Mouse (Mus musculus): ENCODE results near the gene Fgf11. TPM values are rescaled to one million over a fixed set of nuclear protein-coding genes. Genes with fewer than 3 reads are reported as not detected.

Fgf11 gene
- polyA plus RNA-seq, 1 experiment from 2014 or later, result 1.0 TPM

DNA sequence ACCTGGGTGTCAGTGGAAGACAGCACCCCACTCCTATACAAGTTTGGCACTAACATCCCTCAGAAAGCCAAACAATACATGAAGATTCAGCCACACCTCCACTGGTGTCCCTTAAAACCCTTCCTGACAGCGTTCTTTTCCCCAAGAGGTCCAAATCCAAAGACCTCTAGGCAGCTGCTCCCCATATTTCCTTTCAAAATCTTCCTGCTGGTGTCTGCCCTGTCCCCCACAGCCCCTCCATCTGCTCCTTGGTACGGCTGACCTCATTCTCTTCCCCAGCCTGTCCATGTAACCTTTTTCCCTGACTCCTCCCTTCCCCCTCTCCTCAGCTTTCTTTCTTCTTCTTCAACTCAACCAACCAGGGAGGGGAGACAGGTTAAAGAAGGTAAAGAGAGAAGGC, 21.8 kb upstream of the Fgf11 start:
- WGBS, result 65% methylated on average over 2 of the region's 2 CpGs
- H3K4me2 ChIP-seq (ENCODE audit: low read depth, low read length), result no peak overlapping the region
- peaks cover 17% of the 10 kb centered on the region; the same call in 1 of the 2 replicates for H3K36me3 ChIP-seq (ENCODE audit: control insufficient read depth, insufficient read depth, low read length)
- no peaks in the 10 kb centered on the region for H3K27me3 ChIP-seq (ENCODE audit: control insufficient read depth, insufficient read depth, low read depth, low read length)
- H3K4me3 ChIP-seq (ENCODE audit: low read length), result no peak overlapping the region
- H3K27ac ChIP-seq (ENCODE audit: low read length), result no peak overlapping the region
- ATAC-seq (ENCODE audit: low read depth), result no peak
- H3K9me3 ChIP-seq (ENCODE audit: control insufficient read depth, low read length), result no peaks in the 10 kb centered on the region
- no peaks in the 10 kb centered on the region for H3K4me1 ChIP-seq (replicated peaks; ENCODE audit: control insufficient read depth, insufficient read depth, low read length)
- H3K9ac ChIP-seq (ENCODE audit: low read length), result no peak overlapping the region

DNA sequence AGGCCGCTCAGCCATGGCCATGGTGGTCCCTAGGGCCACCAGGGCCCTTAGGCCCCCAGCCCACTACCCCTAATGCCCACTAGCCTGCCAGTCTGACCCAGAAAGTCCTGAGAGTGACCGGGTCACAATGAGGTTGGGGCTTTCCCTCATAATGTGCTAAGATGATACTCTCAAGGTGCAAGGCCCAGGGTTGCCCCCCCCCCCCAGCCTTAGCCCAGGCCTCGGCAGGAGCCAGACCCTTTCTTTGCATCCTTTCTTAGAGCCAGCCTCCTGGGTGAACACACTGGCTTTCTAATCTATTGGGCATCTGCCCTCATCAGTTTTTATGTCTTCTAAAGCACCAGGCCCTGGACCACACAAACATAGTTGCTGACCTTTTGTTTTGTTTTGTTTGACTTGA, 20.4 kb upstream of the Fgf11 start, which contains the start of gene Spem1:
TSS of gene Spem1 (minus strand) at position 101 of the 400 bp plus-strand sequence.
- Histone ChIP-seq H3K4me1 (replicated peaks; ENCODE audit: control insufficient read depth, insufficient read depth, low read length) (no peaks in the 10 kb centered on the region), H3K36me3 (ENCODE audit: control insufficient read depth, insufficient read depth, low read length) (peaks cover 10% of the 10 kb centered on the region; the same call in 1 of the 2 replicates), H3K4me2 (ENCODE audit: low read depth, low read length) (no peak within 1 kb of the TSS), H3K9me3 (ENCODE audit: control insufficient read depth, low read length) (0 out of 2 replicates have a peak, but pooled peaks cover 2% of the 10 kb centered on the region), H3K4me3 (ENCODE audit: low read length) (no peak within 1 kb of the TSS), H3K27ac (ENCODE audit: low read length) (no peak within 1 kb of the TSS), H3K27me3 (ENCODE audit: control insufficient read depth, insufficient read depth, low read depth, low read length) (no peaks in the 10 kb centered on the region), H3K9ac (ENCODE audit: low read length) (no peak within 1 kb of the TSS)
- no peak for ATAC-seq (ENCODE audit: low read depth)
- 78% methylated on average over 3 of the region's 3 CpGs for WGBS

DNA sequence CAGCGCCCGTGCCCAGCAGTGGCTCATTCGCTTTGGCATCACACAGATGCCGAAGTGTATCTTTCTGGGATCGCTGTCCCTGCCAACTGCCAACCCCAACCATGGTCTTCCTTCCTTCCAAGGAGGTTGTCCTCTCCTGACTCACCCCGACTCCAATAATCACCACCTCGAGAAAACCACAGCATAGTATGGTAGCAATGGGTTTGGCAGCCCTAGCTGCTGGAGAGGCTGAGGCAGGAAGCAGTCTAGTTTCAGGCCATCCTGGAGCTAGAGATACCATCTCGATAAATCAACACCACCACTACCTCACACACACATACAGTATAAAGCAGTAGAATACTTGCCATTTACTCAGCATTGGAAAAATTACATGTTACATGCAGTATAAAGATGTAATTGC, 17.2 kb upstream of the Fgf11 start:
- H3K4me2 ChIP-seq (ENCODE audit: low read depth, low read length), result no peak overlapping the region
- no peak overlapping the region for H3K4me3 ChIP-seq (ENCODE audit: low read length)
- 0 out of 2 replicates have a peak, but pooled peaks cover 2% of the 10 kb centered on the region for H3K9me3 ChIP-seq (ENCODE audit: control insufficient read depth, low read length)
- H3K4me1 ChIP-seq (replicated peaks; ENCODE audit: control insufficient read depth, insufficient read depth, low read length), result no peaks in the 10 kb centered on the region
- ATAC-seq (ENCODE audit: low read depth), result no peak
- H3K9ac ChIP-seq (ENCODE audit: low read length), result no peak overlapping the region
- WGBS, result 86% methylated on average over 8 of the region's 8 CpGs
- H3K36me3 ChIP-seq (ENCODE audit: control insufficient read depth, insufficient read depth, low read length), result no peaks in the 10 kb centered on the region
- H3K27me3 ChIP-seq (ENCODE audit: control insufficient read depth, insufficient read depth, low read depth, low read length), result no peaks in the 10 kb centered on the region
- H3K27ac ChIP-seq (ENCODE audit: low read length), result no peak overlapping the region

DNA sequence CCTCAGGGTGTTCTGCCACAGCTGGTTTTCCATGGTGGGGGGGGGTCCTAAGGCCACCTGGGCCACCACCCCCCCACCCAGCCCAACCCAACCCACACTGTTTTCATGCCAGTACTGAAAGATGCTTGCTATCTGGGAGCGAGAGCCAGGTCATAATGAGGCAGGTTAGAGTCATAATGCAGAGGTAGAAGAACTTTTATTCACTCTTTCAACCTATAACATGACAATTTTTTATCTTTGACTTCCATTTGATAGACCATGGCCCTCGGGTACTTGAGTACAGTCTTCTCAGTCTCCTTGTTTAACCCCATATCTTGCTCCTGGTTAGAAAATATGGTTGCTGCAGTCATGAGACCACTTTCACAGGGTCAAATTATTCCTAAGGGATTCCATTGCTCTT, 16.7 kb upstream of the Fgf11 start, which contains the start of gene Spem2:
TSS of gene Spem2 (minus strand) at position 101 of the 400 bp plus-strand sequence.
- H3K4me2 ChIP-seq (ENCODE audit: low read depth, low read length), result no peak within 1 kb of the TSS
- no peaks in the 10 kb centered on the region for H3K27me3 ChIP-seq (ENCODE audit: control insufficient read depth, insufficient read depth, low read depth, low read length)
- H3K9me3 ChIP-seq (ENCODE audit: control insufficient read depth, low read length), result 0 out of 2 replicates have a peak, but pooled peaks cover 2% of the 10 kb centered on the region
- H3K36me3 ChIP-seq (ENCODE audit: control insufficient read depth, insufficient read depth, low read length), result no peaks in the 10 kb centered on the region
- no peak within 1 kb of the TSS for H3K27ac ChIP-seq (ENCODE audit: low read length)
- H3K9ac ChIP-seq (ENCODE audit: low read length), result no peak within 1 kb of the TSS
- H3K4me3 ChIP-seq (ENCODE audit: low read length), result no peak within 1 kb of the TSS
- no peak for ATAC-seq (ENCODE audit: low read depth)
- 69% methylated on average over 2 of the region's 2 CpGs for WGBS
- no peaks in the 10 kb centered on the region for H3K4me1 ChIP-seq (replicated peaks; ENCODE audit: control insufficient read depth, insufficient read depth, low read length)

DNA sequence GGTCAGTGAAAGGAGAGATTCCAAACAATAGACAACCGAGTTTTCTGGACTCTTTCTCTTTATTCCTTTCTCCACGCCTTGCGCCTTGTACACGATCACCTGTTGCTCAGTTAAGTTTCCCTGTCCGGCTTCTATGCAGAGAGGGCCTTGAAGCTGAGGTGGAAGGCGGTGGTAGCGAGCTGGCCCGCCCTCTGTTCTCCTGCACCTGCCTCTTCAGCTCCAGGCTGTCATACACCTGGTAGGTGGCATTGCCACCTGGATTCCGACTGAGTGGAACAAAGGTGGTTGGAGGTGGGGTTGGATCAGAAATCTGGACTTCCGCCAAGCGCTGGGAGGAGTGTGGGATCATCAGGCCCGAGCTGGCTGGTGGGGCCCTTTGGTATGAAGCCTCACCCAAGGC, 14.9 kb upstream of the Fgf11 start:
- Histone ChIP-seq H3K27ac (ENCODE audit: low read length) (no peak overlapping the region), H3K4me3 (ENCODE audit: low read length) (no peak overlapping the region), H3K27me3 (ENCODE audit: control insufficient read depth, insufficient read depth, low read depth, low read length) (no peaks in the 10 kb centered on the region), H3K9me3 (ENCODE audit: control insufficient read depth, low read length) (0 out of 2 replicates have a peak, but pooled peaks cover 2% of the 10 kb centered on the region), H3K4me2 (ENCODE audit: low read depth, low read length) (no peak overlapping the region), H3K4me1 (replicated peaks; ENCODE audit: control insufficient read depth, insufficient read depth, low read length) (no peaks in the 10 kb centered on the region), H3K9ac (ENCODE audit: low read length) (no peak overlapping the region), H3K36me3 (ENCODE audit: control insufficient read depth, insufficient read depth, low read length) (no peaks in the 10 kb centered on the region)
- 85% methylated on average over 12 of the region's 12 CpGs for WGBS
- ATAC-seq (ENCODE audit: low read depth), result no peak

DNA sequence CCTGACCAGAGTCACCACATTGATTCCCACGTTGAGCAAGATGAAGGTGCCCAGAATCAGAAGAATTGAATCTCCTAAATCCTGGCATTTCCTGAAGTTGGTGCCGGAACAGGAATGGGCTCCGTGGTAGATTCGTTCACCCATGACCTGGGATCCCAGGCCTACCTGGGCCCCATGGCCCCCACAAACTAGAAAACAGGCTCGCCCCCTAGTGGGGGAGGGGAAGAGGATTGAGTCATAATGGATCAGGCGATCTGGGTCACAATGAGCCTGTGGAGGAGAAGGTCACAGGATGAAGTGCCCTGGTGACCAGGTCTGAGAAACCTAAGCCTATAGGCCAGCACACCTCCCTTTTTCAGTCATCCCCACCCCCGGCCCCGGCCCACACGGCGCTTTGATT, 13.5 kb upstream of the Fgf11 start, which contains the start of gene Gm39566:
TSS of gene Gm39566 (minus strand) at position 144 of the 400 bp plus-strand sequence.
- no peak within 1 kb of the TSS for H3K9ac ChIP-seq (ENCODE audit: low read length)
- H3K27me3 ChIP-seq (ENCODE audit: control insufficient read depth, insufficient read depth, low read depth, low read length), result no peaks in the 10 kb centered on the region
- H3K27ac ChIP-seq (ENCODE audit: low read length), result no peak within 1 kb of the TSS
- H3K4me1 ChIP-seq (replicated peaks; ENCODE audit: control insufficient read depth, insufficient read depth, low read length), result no peaks in the 10 kb centered on the region
- ATAC-seq (ENCODE audit: low read depth), result no peak
- no peak within 1 kb of the TSS for H3K4me2 ChIP-seq (ENCODE audit: low read depth, low read length)
- 0 out of 2 replicates have a peak, but pooled peaks cover 2% of the 10 kb centered on the region for H3K9me3 ChIP-seq (ENCODE audit: control insufficient read depth, low read length)
- no peak within 1 kb of the TSS for H3K4me3 ChIP-seq (ENCODE audit: low read length)
- H3K36me3 ChIP-seq (ENCODE audit: control insufficient read depth, insufficient read depth, low read length), result no peaks in the 10 kb centered on the region
- 65% methylated on average over 10 of the region's 10 CpGs for WGBS

DNA sequence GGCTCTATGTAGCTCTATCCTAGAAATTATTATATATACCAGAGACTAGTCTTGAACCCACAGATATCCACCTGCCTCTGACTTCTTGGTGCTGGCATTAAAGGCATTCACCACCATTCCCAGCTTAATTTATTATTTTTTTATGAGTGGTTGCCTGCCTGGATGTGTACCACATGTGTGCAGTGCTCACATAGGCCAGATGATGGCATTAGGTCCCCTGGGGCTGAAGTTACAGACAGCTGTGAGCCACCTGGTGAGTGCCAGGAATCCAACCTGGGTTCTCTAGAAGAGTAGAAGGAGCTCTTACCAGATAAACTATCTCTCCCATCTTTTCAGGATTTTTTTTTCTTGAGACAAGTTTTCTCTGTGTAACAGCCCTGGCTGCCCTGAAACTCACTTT, 8.6 kb upstream of the Fgf11 start:
- no peak for ATAC-seq (ENCODE audit: low read depth)
- Histone ChIP-seq H3K4me3 (ENCODE audit: low read length) (no peak overlapping the region), H3K4me1 (replicated peaks; ENCODE audit: control insufficient read depth, insufficient read depth, low read length) (no peaks in the 10 kb centered on the region), H3K9ac (ENCODE audit: low read length) (no peak overlapping the region), H3K27me3 (ENCODE audit: control insufficient read depth, insufficient read depth, low read depth, low read length) (peaks cover 4% of the 10 kb centered on the region; the same call in 1 of the 2 replicates), H3K4me2 (ENCODE audit: low read depth, low read length) (no peak overlapping the region), H3K36me3 (ENCODE audit: control insufficient read depth, insufficient read depth, low read length) (no peaks in the 10 kb centered on the region), H3K27ac (ENCODE audit: low read length) (no peak overlapping the region), H3K9me3 (ENCODE audit: control insufficient read depth, low read length) (peaks cover 3% of the 10 kb centered on the region; the same call in 1 of the 2 replicates)

DNA sequence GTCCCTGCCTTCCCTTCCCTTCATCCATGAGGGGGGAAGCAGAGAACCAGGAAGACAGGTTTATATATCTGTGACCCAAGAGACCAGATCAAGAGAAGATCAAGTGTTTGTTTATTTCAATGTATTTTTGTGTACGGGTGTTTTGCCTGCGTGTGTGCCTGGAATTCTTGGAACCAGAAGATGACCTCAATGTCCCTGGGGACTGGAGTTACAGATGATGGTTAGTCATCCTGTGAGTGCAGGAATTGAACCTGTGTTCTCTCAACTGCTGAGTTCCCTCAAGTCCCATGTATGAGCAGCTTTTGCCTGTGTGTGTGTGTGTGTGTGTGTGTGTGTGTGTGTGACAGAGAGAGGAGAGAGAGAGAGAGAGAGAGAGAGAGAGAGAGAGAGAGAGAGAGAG, 6.0 kb upstream of the Fgf11 start:
- no peak overlapping the region for H3K4me2 ChIP-seq (ENCODE audit: low read depth, low read length)
- H3K9ac ChIP-seq (ENCODE audit: low read length), result no peak overlapping the region
- peaks cover 21% of the 10 kb centered on the region for H3K4me1 ChIP-seq (replicated peaks; ENCODE audit: control insufficient read depth, insufficient read depth, low read length)
- no peak for ATAC-seq (ENCODE audit: low read depth)
- H3K9me3 ChIP-seq (ENCODE audit: control insufficient read depth, low read length), result peaks cover 3% of the 10 kb centered on the region; the same call in 1 of the 2 replicates
- no peaks in the 10 kb centered on the region for H3K36me3 ChIP-seq (ENCODE audit: control insufficient read depth, insufficient read depth, low read length)
- H3K27me3 ChIP-seq (ENCODE audit: control insufficient read depth, insufficient read depth, low read depth, low read length), result peaks cover 19% of the 10 kb centered on the region
- H3K4me3 ChIP-seq (ENCODE audit: low read length), result no peak overlapping the region
- H3K27ac ChIP-seq (ENCODE audit: low read length), result no peak overlapping the region
- 67% methylated on average over 2 of the region's 2 CpGs for WGBS

DNA sequence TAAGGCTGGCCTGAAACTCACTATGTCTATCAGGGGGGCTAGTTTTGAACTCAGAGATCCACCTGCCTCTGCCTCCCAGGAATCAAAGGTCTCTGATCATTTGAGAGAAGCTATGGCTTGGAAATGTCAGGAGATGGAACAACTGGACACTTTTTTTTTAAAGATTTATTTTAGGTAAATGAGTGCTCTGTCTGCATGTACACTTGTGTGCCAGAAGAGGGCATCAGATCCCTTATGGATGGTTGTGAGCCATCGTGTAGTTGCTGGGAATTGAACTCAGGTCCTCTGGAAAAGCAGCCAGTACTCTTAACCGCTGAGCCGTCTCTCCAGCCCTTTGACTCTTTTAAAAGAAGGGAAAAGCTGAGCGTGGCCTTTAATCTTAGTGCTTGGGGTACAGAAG, 4.7 kb upstream of the Fgf11 start:
- no peak overlapping the region for H3K9ac ChIP-seq (ENCODE audit: low read length)
- H3K4me3 ChIP-seq (ENCODE audit: low read length), result no peak overlapping the region
- no peak overlapping the region for H3K4me2 ChIP-seq (ENCODE audit: low read depth, low read length)
- no peak for ATAC-seq (ENCODE audit: low read depth)
- 71% methylated on average over 4 of the region's 4 CpGs for WGBS
- H3K4me1 ChIP-seq (replicated peaks; ENCODE audit: control insufficient read depth, insufficient read depth, low read length), result peaks cover 28% of the 10 kb centered on the region
- H3K27ac ChIP-seq (ENCODE audit: low read length), result no peak overlapping the region
- no peaks in the 10 kb centered on the region for H3K36me3 ChIP-seq (ENCODE audit: control insufficient read depth, insufficient read depth, low read length)
- peaks cover 3% of the 10 kb centered on the region; the same call in 1 of the 2 replicates for H3K9me3 ChIP-seq (ENCODE audit: control insufficient read depth, low read length)
- peaks cover 28% of the 10 kb centered on the region for H3K27me3 ChIP-seq (ENCODE audit: control insufficient read depth, insufficient read depth, low read depth, low read length)
